Mouse (Mus musculus): Measurements from ENCODE around the gene Sod1.
A peak's percentile ranks its signal among the peaks of the same experiment; 100 is the strongest.
"Not testable (repeated sequence)": the region's sequence is repeated elsewhere in the genome, so short reads cannot be mapped to it uniquely, and the experiment has no call there.

Sod1 gene

DNA sequence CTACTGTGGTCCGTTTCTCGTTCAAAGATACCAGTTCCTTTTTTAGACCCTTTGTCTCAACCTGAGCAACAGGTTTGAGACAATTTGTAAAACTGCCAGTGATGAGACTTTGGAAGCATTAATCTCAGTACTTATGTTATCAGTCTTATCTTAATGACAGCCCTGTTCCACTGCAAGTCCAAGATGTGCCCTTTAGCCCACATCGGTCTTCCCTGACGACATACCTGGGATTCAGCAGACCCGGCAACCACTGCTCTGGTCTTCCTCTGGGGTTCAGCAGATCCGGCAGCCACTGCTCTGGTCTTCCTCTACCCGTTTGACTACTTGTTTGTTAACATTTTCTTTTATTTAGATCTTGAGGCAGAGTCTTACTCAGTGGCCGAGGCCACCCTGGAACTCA lies 8.8 kb upstream of the Sod1 start:
- no peak for DNase-seq (ENCODE audit: low spot score in 2 of 2)

GRCm38 (mm10) chr16:90213477-90214339 lies 6.8 kb upstream of the Sod1 start:
- DNase-seq (ENCODE audit: low spot score in 2 of 2) = no peak

DNA sequence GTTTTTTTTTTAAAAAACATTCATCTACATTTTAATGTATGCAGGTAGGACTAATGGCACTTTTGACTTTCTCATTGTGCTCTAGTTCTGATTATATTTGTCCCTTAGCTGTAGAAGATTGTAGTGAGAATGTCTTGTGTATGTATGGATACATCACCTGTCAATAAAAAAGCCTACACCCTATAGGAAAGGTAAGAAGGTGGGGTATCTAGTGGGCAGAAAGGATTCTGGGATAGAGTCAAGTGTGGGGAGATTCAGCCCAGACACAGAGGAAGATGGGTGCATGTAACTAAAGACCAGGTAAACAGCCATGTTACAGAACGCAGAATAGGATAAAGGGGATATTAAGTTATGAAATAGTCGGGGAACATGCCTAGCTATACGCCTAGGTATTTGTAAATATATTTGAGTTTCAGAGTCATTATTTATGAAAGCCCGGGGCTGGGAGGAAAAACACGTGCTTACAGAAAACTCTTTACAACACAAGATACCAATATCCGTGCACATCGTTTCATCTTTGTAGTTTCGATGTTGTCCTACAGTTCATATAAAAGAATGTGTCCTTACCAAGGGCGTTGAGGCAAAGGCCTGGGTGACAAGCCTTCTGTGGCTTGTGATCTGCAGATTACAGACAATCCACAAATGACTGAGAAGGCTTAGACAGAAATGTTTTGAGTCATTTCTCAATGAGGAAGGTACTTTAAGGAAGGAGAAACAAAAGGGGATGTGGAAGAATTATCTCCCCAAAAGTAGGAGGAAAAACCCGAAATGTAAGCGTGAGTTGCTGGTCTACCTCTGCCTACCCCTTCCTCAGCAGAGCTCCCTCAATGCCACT lies 5.6 kb upstream of the Sod1 start:
- no peak for DNase-seq (ENCODE audit: low spot score in 2 of 2)

DNA sequence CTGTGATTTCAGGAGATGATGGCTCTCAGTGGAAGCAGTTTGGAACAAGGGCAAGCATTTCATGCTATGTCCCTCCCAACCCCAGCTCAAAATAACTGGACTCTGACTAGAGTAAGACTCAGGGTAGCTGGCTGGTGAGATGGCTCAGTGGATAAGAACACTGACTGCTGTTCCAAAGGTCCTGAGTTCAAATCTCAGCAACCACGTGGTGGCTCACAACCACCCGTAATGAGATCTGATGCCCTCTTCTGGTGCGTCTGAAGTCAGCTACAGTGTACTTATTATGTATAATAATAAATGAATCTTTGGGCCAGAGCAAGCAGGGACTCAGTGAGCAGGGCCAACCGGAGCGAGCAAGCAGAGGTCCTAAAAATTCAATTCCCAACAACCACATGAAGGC lies 4.7 kb upstream of the Sod1 start:
- DNase-seq (ENCODE audit: low spot score in 2 of 2) = not testable (repeated sequence)

GRCm38 (mm10) chr16:90216414-90216813 lies 4.1 kb upstream of the Sod1 start:
- DNase-seq (ENCODE audit: low spot score in 2 of 2) = no peak

- no peak for DNase-seq (ENCODE audit: low spot score in 2 of 2)
Observed at GRCm38 (mm10) chr16:90217356-90217755, 3.2 kb upstream of the Sod1 start.

DNA sequence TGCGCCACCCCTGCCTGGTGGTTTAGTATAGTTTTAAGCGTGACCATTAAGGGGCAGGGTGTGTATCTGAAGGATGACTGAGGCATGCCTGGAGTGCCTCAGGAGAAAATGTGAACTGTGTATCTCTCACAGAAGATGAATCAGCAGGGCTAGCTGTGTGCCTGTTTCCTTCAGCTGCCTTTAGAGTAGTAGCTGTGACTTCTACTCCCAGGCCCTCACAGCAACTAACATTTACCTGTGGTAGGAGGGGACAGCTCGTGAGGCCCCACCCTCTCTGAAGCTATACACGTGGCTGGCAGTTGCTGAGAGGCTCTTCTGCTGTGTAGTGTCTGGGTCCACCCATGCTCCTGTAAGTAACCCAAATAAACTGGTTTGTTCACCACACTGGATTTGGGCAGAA lies 2.6 kb upstream of the Sod1 start:
- no peak for DNase-seq (ENCODE audit: low spot score in 2 of 2)

GRCm38 (mm10) chr16:90219445-90219844 lies 1.1 kb upstream of the Sod1 start:
- not testable (repeated sequence) for DNase-seq (ENCODE audit: low spot score in 2 of 2)

DNA sequence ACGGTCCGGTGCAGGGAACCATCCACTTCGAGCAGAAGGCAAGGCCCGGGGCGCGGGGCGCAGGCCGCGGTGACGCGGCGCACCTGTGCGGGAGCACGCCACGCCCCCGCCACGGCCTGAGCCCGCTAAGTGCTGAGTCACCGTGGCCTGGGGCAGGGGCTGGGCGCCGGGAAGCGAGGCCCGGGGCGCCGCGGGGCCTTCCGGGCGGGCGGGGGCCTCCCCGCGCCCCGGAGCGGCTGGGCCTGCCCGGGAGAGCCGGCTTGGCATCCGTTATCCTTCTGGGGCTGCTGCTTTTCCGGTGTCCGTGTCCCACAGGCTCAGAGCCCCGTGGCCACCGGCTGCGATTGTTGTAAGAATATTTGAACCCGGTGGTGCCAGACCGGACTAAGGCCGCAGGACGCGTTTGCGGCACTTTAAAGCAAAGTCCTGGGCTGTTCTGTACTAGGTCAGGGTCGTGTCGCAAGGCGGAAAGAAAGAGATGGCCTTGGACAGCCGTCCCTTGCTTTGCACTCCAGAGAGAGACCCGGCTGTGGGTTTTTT lies 408 bp downstream of the Sod1 start:
- peak in 1 of 2 experiments; percentile 42 for DNase-seq (ENCODE audit: low spot score in 2 of 2)

GRCm38 (mm10) chr16:90221441-90222070 lies 1.0 kb downstream of the Sod1 start:
- peak in 1 of 2 experiments; percentile 49 for DNase-seq (ENCODE audit: low spot score in 2 of 2)

DNA sequence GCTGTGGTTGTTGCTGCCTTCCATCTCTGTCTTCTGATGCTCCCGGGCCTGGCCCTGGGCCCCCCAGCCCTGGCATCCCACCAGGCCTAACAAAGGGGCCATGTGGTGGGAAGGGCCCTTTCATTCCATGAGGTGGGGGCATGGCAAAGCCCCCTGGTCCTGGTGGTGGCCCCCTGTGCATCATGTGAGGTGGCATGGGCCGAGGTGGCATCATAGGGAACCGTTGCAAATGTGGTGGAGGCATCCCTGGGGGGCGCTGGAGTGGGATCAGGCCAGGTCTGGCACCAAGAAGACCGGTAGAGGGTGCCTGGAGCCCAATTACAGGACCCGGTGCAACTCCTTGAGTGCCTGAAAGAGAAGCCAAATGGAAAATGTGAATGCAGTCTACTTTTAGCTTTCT lies 9.3 kb downstream of the Sod1 start:
- no peak for DNase-seq (ENCODE audit: low spot score in 2 of 2)

- DNase-seq (ENCODE audit: low spot score in 2 of 2) = no peak
Observed at GRCm38 (mm10) chr16:90231302-90231701, 10.7 kb downstream of the Sod1 start.

DNA sequence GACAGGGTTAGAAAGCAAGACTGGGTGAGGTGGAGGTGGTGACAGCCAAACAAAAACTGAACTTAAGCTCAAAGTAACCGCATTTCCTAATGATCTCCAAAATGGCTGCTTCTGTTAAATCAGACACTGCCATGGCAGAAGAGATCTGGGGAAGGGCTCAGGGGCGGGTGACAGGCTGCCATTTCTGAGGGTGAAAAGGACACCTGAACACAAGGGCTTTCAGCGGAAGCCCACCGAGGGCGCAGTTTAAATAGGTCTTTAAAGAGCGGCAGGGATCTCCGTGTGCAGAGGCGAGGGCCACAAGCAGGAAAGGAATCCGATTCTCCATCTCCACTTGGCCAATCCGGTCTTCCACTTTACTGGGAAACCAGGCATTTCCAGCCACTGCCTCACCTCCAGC lies 13.1 kb downstream of the Sod1 start:
- DNase-seq (ENCODE audit: low spot score in 2 of 2) = no peak

GRCm38 (mm10) chr16:90234617-90235016 lies 14.1 kb downstream of the Sod1 start:
- DNase-seq (ENCODE audit: low spot score in 2 of 2) = no peak

DNA sequence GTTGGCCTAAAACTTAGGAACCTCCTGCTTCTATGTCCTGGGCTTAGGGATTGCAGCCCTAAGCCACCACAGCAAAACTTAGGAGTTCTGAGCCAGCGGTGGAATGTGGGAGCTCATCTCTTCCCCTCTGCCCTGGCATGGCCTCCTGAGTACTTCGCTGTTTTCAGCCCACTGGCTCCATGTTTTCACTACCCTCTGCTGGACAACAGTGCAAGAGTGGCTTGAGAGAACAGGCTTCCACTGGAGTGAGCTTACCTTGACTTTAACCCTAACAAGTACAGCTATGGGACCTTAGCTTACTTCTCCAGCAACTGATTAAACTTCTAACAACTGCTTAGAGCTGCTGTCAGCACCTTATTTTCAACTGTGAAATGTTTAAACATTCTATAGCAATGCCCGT lies 14.6 kb downstream of the Sod1 start:
- DNase-seq (ENCODE audit: low spot score in 2 of 2) = no peak

GRCm38 (mm10) chr16:90239128-90239746 lies 18.7 kb downstream of the Sod1 start:
- no peak for DNase-seq (ENCODE audit: low spot score in 2 of 2)

DNA sequence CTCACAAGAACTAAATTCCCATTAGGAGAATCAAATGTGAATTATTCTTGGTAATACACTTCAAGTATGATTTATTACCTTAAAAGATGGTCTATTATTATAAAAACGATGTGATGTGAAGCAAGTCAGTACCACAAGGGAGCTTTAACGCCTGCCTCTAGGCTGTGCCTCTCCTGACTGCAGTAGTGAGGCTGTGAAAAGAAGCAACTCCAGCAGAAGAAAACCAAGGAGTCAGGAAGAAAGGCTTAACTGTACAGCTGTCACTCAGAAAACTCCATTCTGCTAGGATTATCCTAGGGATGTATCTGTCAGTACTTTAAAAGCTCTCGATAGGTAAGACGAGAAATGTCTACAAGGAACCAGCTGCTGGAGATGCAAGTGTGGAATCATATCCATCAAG lies 21.3 kb downstream of the Sod1 start:
- DNase-seq (ENCODE audit: low spot score in 2 of 2) = no peak

DNA sequence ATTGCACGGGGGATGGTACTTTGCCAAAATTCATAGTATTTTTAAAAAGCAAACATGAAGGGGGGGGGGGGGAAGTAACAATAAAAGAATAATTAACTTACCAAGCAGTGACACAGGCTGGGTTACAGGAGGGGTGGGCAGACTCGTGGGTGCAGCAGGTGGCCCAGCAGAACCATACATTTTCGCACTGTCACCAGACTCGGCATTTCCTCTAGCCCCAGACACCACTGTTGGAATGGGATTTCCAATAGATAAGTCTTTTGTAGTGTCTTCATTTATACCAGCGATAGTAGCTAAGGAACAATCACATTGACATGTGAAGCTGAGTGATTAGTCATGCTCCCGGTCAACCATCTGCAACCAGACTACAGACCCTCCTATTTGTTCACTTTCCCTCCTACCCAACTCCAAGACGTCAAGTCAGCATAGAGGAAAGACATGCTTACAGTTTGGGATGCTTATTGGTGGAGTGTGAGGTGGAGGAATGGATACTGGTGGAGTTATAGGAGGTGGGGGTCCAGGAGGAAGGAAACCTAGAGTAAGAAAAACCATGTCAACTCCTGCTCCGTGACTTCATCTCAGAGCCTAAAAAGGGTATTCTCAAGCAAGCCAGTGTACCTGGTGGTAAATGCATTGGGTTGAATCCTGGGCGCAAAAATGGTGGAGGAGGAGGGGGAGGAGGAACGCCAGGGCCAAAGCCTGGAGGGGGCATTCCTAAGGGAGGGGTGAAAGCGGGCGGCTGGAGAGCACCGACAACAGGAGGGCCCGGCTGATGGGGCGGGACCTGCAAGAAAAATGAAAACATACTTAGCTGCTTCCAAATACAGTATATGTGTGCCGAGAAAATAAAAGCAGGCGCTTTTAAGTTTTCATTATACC lies 22.1 kb downstream of the Sod1 start:
- no peak for DNase-seq (ENCODE audit: low spot score in 2 of 2)

- DNase-seq (ENCODE audit: low spot score in 2 of 2) = no peak
Observed at GRCm38 (mm10) chr16:90250099-90250498, 29.5 kb downstream of the Sod1 start.

- not testable (repeated sequence) for DNase-seq (ENCODE audit: low spot score in 2 of 2)
Observed at GRCm38 (mm10) chr16:90251256-90251655, 30.7 kb downstream of the Sod1 start.

DNA sequence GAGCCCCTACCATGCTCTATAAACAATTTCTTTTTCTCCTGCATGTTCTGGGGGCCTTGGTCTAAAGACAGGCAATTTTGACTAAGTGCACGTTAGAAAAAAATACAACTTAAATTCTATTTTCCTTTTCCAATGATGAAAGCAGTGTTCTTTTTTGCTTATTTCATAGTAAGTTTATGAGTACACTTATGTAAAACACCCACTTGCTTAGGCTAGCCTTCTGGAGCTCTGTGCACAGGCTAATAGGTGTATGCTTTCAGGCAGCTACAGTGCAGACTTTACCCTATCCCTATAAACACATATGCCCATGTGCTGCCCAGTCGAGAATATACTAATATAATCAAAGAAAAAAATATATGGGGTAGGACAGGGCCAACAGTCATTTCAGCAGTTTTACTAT lies 32.0 kb downstream of the Sod1 start:
- no peak for DNase-seq (ENCODE audit: low spot score in 2 of 2)
